Mouse (Mus musculus) heart, embryonic 14.5 days (tissue): ENCODE measurements around the gene Actn1. TPM values are rescaled to one million over a fixed set of nuclear protein-coding genes. Genes with fewer than 3 reads are reported as not detected.

Experiments
- ATAC-seq: fragments of 200-750 bp; cut with Nextera tagmentation; 2 replicates; pipeline ENCODE4 v1.8.0; 2017; ENCODE audit warnings: low read depth, moderate TSS enrichment; ENCODE audit not compliant: insufficient number of reproducible peaks, insufficient read depth, low FRiP score
- H3K27ac ChIP-seq, 2 experiments: fragments of 200-500 bp in 1 of 2; fragments of 300-500 bp in 1 of 2; sonication (generic) in 1 of 2; replicated peaks in 1 of 2; 2 replicates each; pipeline ENCODE4 v1.5.1; 2012 to 2014; ENCODE audit warnings: low read depth in 2 of 2, low read length in 2 of 2, control low read depth in 1 of 2, mild to moderate bottlenecking in 1 of 2, mixed read lengths in 1 of 2; ENCODE audit not compliant: control insufficient read depth in 1 of 2, insufficient read depth in 1 of 2
- H3K27me3 ChIP-seq: fragments of 300-500 bp; sonication (generic); 2 replicates; pipeline ENCODE4 v1.6.1; 2014; ENCODE audit warnings: mild to moderate bottlenecking, low read length, control low read depth; ENCODE audit not compliant: control insufficient read depth, insufficient read depth
- H3K36me3 ChIP-seq: fragments of 300-500 bp; sonication (generic); 2 replicates; pipeline ENCODE4 v1.6.1; 2014; ENCODE audit warnings: mild to moderate bottlenecking, control low read depth, low read length, mixed read lengths; ENCODE audit not compliant: control insufficient read depth, insufficient read depth
- H3K4me1 ChIP-seq, 2 experiments: fragments of 200-500 bp in 1 of 2; fragments of 300-500 bp in 1 of 2; sonication (generic) in 1 of 2; 2 replicates each; pipeline ENCODE4 v1.6.1; 2012 to 2014; ENCODE audit warnings: low read length in 2 of 2, control low read depth in 1 of 2, mixed read lengths in 1 of 2; ENCODE audit not compliant: control insufficient read depth in 2 of 2, insufficient read depth in 2 of 2
- H3K4me2 ChIP-seq: fragments of 300-500 bp; sonication (generic); 2 replicates; pipeline ENCODE4 v1.6.1; 2014; ENCODE audit warnings: mild to moderate bottlenecking, low read length
- H3K4me3 ChIP-seq, 2 experiments: fragments of 200-500 bp in 1 of 2; fragments of 300-500 bp in 1 of 2; sonication (generic) in 1 of 2; 2 replicates each; pipeline ENCODE4 v1.5.1; 2012 to 2014; ENCODE audit warnings: low read length in 2 of 2, mild to moderate bottlenecking in 2 of 2, control low read depth in 1 of 2, low read depth in 1 of 2, moderate library complexity in 1 of 2; ENCODE audit not compliant: control insufficient read depth in 1 of 2, insufficient read depth in 1 of 2
- H3K9ac ChIP-seq: fragments of 300-500 bp; sonication (generic); 2 replicates; pipeline ENCODE4 v1.6.1; 2014; ENCODE audit warnings: mild to moderate bottlenecking, low read length
- H3K9me3 ChIP-seq: fragments of 300-500 bp; sonication (generic); 2 replicates; pipeline ENCODE4 v1.6.1; 2016; ENCODE audit warnings: low read length, control low read depth; ENCODE audit not compliant: control insufficient read depth
- WGBS: fragments of 180-500 bp; shearing (Covaris S2); extraction: QIAGEN DNeasy Blood & Tissue Kit; methylation state at CpG from one replicate; pipeline ENCODE4 v1.1.7; 2014; 5-methylcytosine and 5-hydroxymethylcytosine counted together
- polyA plus RNA-seq: library from polyadenylated mRNA; unstranded; fragments of >200 nt; fragmentation: Nextera tagmentation; extraction: Ambion mirVana; gene quantifications from 2 replicates; pipeline ENCODE4 v1.2.1, GENCODE M21; 2014

The Actn1 gene
- polyA plus RNA-seq, 1 experiment from 2014 or later: 42.7 TPM

DNA sequence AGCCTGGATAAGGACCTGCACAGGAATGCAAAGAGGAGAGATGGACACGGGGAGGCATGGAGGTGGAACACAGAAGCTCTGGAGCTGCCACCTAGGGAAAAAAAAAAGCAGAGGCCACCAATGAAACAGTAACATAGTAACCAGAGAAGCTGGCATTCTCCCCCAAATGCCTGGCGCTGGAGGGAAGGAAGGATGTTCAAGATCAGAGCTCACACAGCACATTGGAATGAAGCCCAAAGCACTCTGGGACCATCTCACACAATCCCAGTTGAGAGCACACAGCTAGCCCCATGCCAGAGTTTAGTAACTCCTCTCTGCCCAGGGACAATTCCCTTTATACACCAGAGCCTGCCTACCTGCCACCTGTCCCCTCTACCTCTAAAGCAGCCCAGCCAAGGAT, 34.1 kb downstream of the Actn1 start:
- Histone ChIP-seq H3K9ac (peak overlapping the region; percentile 1; the same call in 1 of the 2 replicates), H3K4me3 (no peak overlapping the region), H3K36me3 (peaks cover 2% of the 10 kb centered on the region; the same call in 1 of the 2 replicates), H3K4me1 (peaks cover 74 to 97% of the 10 kb centered on the region in 2 experiments), H3K4me2 (no peak overlapping the region), H3K27ac (peak overlapping the region; percentile 25 to 73; a peak in 3 of 4 replicates), H3K9me3 (no peaks in the 10 kb centered on the region), H3K27me3 (no peaks in the 10 kb centered on the region)
- no peak for ATAC-seq
- WGBS: 13% methylated on average over 2 of the region's 2 CpGs

DNA sequence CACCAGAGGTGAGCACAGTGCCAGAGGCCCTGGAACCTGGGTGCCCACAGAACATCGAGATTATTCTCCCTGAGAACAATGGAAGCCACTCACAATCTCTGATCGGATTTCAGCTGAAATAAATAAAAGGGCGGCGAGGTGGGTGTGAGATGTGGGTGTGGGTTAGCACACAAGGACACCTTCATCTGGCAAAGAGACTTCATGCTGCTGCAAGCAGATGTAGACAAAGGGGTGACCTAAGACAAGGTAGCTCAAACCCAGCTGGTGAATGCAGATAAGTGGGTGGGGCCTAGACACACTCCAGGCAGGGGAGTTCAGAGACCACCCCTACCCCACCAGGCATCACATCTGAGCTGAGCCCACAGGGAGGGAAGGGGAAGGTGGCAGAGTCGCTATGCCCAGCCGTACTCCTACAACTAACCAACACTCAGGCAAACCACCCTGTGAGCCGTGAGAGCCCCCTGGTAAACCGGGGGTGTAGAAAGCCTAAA, 35.9 kb downstream of the Actn1 start:
- Histone ChIP-seq H3K27ac (peak overlapping the region in 1 of 2 experiments; percentile 45; a peak in 3 of 4 replicates), H3K4me1 (peaks cover 72 to 96% of the 10 kb centered on the region in 2 experiments), H3K4me2 (0 out of 2 replicates have a peak overlapping the region, but pooled peaks have one; percentile 22), H3K4me3 (no peak overlapping the region), H3K27me3 (no peaks in the 10 kb centered on the region), H3K9me3 (no peaks in the 10 kb centered on the region), H3K9ac (peak overlapping the region; percentile 27; the same call in 1 of the 2 replicates), H3K36me3 (peaks cover 2% of the 10 kb centered on the region; the same call in 1 of the 2 replicates)
- WGBS: 44% methylated on average over 8 of the region's 8 CpGs
- no peak for ATAC-seq

DNA sequence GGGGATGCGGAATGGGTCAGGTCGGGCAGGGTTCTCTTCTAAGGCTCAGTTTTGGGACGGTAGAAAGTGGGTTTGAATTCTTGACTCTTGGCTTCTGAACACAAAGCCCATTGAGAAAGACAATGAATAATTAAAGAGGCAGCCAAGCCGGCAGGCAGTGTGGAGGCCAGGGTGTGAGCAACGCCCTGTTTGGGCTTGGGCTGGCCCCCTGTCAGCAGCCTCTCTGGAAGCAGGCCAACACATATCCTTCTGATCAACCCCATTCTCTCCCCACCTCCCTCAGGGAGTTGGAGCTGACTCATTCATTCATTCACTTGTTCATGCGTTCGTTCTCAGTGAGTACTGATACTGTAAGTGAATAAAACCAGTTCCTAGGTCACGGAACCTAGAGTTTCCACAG, 36.7 kb downstream of the Actn1 start:
- Histone ChIP-seq H3K36me3 (peaks cover 2% of the 10 kb centered on the region; the same call in 1 of the 2 replicates), H3K27me3 (no peaks in the 10 kb centered on the region), H3K4me2 (peak overlapping the region; percentile 22; the same call in 1 of the 2 replicates), H3K27ac (peak overlapping the region in 1 of 2 experiments; percentile 45; a peak in 3 of 4 replicates), H3K9ac (no peak overlapping the region), H3K9me3 (no peaks in the 10 kb centered on the region), H3K4me3 (no peak overlapping the region), H3K4me1 (peaks cover 69 to 96% of the 10 kb centered on the region in 2 experiments)
- WGBS: 25% methylated on average over 8 of the region's 8 CpGs
- ATAC-seq: no peak

DNA sequence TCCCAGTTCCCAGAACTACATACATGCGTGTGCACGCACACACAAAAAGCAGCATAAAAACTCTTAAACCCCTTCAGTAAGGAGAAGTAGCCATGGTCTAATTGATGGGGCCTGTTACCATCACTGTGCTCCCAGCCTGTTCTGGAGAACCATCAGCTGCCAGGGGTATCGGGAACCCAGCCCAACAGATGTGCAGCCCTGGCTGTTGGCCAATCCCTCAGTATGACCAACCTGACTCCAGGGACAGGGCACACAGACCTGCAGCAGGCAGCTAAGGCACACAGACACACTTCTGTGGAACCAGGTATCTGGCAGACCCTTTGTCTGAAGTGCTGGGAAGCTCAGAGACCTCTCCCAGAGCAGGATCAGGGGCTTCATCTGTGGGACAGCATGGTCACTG, 37.7 kb downstream of the Actn1 start:
- peaks cover 66 to 96% of the 10 kb centered on the region in 2 experiments for H3K4me1 ChIP-seq
- H3K27ac ChIP-seq: no peak overlapping the region
- no peaks in the 10 kb centered on the region for H3K27me3 ChIP-seq
- peaks cover 2% of the 10 kb centered on the region; the same call in 1 of the 2 replicates for H3K36me3 ChIP-seq
- H3K9ac ChIP-seq: no peak overlapping the region
- H3K9me3 ChIP-seq: no peaks in the 10 kb centered on the region
- ATAC-seq: no peak
- 86% methylated on average over 3 of the region's 3 CpGs for WGBS
- no peak overlapping the region for H3K4me3 ChIP-seq
- H3K4me2 ChIP-seq: no peak overlapping the region

DNA sequence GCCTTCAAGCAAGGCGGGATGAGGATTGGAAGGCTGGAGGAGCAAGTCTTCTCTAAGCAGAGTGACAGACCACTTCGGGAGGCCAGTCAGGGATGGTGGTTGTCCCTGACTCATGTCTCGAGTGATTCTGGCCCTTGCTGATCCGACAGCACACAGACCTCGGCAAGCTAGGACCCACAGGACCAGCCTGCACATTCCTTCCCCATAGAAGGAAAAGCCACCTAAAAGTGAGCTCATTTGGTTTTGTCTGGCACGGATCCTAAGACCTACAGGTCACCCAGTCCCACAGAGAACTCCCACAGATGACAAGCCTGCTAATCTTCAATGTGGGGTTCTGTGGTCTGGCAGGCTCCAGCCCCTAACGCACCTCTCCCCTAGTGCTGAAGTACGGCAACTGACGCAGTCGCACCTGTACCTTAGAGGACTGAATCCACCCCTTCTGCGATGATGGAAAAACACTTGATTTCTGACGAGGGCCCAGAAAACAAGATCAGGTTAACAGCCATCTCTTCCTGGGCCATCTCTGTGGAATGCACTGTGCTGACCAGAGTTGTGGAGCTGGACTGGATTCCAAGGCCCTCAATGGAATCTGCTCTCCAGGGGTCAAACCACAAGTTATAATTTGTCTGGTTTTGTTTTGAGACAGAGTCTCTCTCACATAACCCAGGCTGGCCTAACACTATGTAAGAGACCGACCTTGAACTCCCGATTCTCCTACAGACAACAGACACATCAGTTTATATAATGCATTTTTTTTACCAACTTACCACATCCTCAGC, 39.7 kb downstream of the Actn1 start:
- no peak for ATAC-seq
- Histone ChIP-seq H3K4me2 (0 out of 2 replicates have a peak overlapping the region, but pooled peaks have one; percentile 7), H3K4me3 (no peak overlapping the region), H3K4me1 (peaks cover 62 to 94% of the 10 kb centered on the region in 2 experiments), H3K36me3 (peaks cover 2% of the 10 kb centered on the region; the same call in 1 of the 2 replicates), H3K9me3 (no peaks in the 10 kb centered on the region), H3K27ac (peak overlapping the region; percentile 55 to 73), H3K27me3 (no peaks in the 10 kb centered on the region), H3K9ac (peak overlapping the region; percentile 61)
- 40% methylated on average over 14 of the region's 14 CpGs for whole genome bisulfite sequencing

DNA sequence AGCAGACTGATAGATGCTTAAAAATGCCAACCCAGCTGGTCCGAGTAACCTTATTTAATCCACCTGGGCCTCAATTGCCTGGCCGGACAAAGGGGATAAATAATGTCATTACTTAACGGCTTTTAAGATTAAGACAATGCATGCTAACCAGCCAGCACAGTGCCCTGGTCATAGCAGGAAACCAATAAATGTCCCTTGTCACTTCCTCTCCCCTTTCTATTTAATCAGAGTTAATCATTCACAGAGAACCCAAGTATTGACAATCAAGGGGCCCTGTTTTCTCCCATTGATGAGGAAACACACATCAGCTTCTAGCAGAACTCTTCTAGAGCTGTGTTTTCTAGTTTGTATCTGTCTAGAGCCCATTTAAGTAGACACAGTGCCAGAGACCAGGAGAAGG, 41.4 kb downstream of the Actn1 start:
- Histone ChIP-seq H3K27ac (peak overlapping the region; percentile 18 to 56; a peak in 2 of 4 replicates), H3K4me3 (no peak overlapping the region), H3K9me3 (no peaks in the 10 kb centered on the region), H3K27me3 (no peaks in the 10 kb centered on the region), H3K4me2 (no peak overlapping the region), H3K4me1 (peaks cover 53 to 92% of the 10 kb centered on the region in 2 experiments), H3K36me3 (peaks cover 2% of the 10 kb centered on the region; the same call in 1 of the 2 replicates), H3K9ac (no peak overlapping the region; the same call in 1 of the 2 replicates)
- WGBS: 79% methylated on average over 3 of the region's 3 CpGs
- ATAC-seq: no peak

DNA sequence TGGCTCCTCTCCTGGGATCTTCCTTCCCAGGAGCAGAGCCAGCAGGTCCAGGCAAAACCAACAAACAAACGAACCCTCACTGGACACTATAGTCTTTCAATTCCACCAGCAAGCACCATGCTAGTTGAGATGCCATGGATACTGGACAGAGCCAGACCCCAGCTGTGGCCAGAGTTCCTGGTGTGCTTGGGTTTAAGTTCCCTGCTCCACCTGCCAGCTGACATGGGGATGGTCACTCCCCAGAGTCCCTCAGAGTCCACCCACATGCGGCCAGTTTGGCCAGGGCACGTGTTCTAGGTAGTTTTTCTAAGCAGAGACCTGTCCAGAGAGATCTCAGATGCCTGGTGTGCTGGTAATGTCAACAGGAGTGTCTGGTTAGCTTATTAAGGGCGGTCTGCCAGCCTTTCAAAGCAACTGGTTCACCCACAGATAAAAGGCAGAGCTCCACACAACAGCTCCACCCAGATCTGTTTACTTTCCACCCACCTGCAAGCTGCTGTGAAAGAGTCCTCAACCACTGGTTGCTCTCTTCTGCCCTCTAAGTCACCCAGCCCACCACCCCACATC, 42.0 kb downstream of the Actn1 start:
- Histone ChIP-seq H3K36me3 (peaks cover 2% of the 10 kb centered on the region; the same call in 1 of the 2 replicates), H3K9me3 (no peaks in the 10 kb centered on the region), H3K4me2 (no peak overlapping the region), H3K27me3 (no peaks in the 10 kb centered on the region), H3K9ac (no peak overlapping the region), H3K4me3 (no peak overlapping the region), H3K27ac (peak overlapping the region; percentile 18 to 56; a peak in 2 of 4 replicates), H3K4me1 (peaks cover 52 to 92% of the 10 kb centered on the region in 2 experiments)
- WGBS: 70% methylated on average over 4 of the region's 4 CpGs
- ATAC-seq: no peak
